Mouse (Mus musculus) frontal cortex, adult 2 months (tissue): Measurements from ENCODE around the gene Padi6. TPM values are rescaled to one million over a fixed set of nuclear protein-coding genes. Genes with fewer than 3 reads are reported as not detected.

Experiments used
- DNase-seq, 2 experiments: peaks; one replicate each; pipeline ENCODE4 v3.0.0; 2022; ENCODE audit warnings: low spot score in 1 of 2; ENCODE audit errors: extremely low spot score in 1 of 2
- polyA plus RNA-seq: library from polyadenylated mRNA; depleted of rRNA; stranded (reverse); fragments of >200 nt; gene quantifications from 2 replicates; pipeline ENCODE4 v1.2.3, GENCODE M21; 2012; rRNA removed

The Padi6 gene
- polyA plus RNA-seq, 1 experiment: 1.2 TPM

DNA sequence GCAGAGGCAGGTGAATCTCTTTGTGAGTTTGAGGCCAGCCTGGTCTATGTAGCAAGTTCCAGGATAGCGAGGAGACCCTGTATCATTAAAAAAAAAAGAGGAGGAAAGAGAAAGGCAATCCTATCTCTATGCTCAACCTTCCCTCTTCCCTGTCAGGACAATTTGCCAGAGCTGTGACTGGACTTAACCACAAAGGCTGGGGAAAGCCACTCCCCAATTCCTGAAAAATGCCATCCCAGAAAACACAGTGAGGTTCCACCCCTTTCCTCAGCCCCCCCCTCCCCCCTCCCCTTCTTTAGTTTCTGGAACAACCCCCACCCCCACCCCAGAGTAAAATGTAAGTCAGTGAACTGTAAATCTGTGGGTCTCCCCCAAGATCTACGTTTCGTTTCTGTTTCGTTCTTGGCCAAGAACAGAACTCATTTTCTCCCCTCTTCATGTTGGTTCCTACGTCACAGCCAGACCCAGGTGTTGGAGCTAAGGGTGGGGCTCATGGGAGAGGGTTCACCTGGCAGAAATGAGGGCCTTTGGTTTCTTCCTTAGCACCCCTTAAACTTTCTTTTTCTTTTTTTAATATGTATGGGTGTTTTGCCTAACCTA, 53.5 kb downstream of the Padi6 start:
- DNase-seq: no peak

DNA sequence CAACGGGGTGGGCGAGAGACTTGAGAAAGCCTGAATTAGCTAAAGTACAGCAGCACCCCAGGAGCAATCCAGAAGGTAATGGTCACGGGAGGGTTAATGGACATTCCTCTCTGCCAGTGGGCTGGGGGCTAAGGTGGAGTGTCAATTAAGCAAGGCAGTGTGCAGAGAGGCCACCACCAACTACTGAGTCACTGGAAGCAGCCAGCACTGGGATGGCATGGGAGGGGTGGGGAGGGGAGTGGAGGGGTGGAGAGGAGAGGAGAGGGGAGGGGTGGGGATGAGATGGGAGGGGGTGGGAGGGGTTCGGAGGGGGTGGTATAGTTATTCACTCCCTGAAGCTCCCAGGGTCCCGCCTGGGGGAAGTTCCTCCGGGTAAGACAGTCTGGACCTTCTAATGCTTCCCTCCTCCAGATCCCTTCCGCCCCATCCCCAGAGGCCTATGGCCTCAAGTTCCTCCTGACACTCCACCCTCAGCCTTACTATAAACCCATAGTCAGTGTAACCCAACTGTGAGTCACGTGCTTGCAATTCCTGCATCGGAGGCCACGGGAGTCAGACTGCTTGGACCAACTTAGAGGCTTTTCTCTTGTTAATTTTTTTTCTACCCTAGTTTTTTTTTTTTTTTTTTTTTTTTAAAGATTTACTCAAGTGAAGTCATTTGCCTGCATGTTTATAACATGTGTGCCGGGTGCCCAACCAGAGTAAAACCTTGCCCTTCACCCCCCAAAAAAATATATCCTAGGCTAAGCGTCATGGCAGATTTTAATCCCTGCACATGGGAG, 54.2 kb downstream of the Padi6 start:
- DNase-seq: no peak

DNA sequence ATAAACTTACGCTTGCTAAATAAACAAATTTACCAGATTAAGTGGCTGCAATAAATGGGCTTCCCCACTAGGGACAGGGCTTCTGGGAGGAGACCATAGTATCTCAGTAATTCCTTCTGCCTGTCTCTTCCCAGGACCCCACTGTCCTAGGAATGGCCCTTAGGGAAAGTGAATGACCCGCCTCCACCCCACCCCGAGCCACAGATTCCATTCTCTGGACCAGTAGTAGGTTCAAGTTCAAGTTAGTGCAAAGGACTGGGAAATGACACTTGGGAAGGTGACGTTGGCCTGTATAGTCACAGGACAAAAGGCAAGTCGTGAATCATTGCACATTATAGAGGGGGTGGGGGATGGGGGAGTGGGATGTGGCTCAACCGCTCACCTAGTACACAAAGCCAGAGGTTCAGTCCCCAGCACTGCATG, 57.6 kb downstream of the Padi6 start:
- no peak for DNase-seq

DNA sequence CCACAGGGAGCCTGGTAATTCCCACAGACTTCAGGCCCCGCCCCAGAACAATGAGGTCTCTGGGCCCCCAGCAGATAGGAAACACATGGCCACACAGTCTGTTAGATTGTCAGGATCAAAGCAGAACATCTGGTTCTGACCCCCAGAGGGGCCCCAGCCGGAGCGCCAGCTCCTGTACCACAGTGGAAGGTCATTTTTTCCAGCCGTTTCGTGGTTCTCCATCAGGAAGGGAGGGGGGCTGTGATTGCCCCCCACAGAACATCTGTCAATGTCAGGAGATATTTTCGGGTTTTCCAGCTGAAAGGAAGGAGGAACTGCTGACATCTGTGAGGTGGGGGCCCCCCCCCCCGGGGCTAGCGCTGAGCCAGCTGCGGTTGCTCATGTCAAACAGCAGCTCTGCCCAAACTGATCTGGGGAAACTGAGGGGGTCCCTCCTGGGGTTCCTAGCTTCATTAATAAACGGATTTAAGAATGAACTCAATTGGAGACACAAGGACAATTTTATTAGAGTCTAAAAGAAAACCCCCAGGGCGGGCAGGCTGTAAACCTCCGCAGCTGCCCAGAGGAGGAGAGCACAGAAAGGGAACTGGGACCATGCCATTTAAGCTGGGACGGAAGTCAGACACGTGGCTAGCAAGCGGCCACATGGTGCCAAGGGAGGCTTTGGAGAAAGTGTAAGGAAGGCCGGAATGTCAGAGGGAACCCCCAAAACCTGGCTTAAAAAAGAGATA, 58.1 kb downstream of the Padi6 start:
- DNase-seq: no peak

DNA sequence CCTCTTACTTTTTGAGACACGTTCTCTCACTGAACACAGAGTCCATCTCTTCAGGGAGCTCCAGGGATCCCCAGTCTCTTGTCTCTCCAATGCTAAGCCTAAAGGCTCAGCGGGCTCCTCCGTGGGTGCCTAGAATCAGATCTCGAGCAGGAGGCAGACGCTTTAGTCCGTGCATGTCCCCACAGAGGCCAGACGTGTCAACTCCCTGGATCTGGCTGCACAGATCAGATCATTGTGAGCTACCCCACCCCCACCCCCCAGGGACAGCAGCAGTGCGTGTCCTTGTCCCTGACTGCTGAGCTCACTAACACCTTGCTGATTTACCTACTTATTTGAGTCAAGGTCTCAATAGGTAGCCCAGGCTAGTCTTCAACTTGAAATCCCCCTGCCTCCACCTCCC, 58.8 kb downstream of the Padi6 start:
- no peak for DNase-seq

DNA sequence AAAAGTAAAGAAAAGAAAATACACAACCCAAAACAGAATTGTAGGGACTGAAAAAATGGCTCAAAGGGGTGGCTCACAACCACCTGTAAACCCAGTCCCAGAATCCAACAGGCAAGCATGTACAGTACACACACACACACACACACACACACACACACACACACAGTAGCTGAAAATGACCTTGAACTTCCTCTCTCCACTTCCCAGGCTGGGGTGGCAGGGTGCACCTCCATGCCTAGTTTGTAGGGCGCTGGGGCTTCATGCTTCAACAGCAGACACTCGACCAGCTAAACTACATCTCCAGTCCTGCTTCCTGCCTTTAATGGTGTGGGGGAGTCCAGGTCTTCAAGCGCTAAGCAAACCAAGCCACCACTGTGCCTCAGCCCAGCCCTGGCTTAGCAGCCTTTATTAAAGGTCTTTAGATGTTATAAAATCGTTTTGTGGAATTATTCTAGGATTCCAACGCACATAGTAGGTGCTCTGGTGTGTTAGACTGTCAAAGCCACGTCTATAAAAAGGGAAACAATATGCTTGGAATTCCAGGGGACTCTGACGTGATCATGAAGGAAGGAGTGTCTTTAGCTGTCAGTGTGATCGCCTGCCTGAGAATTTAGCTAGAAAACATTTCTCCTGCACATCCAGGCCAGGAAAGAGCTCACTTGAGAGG, 61.6 kb downstream of the Padi6 start:
- DNase-seq: no peak

DNA sequence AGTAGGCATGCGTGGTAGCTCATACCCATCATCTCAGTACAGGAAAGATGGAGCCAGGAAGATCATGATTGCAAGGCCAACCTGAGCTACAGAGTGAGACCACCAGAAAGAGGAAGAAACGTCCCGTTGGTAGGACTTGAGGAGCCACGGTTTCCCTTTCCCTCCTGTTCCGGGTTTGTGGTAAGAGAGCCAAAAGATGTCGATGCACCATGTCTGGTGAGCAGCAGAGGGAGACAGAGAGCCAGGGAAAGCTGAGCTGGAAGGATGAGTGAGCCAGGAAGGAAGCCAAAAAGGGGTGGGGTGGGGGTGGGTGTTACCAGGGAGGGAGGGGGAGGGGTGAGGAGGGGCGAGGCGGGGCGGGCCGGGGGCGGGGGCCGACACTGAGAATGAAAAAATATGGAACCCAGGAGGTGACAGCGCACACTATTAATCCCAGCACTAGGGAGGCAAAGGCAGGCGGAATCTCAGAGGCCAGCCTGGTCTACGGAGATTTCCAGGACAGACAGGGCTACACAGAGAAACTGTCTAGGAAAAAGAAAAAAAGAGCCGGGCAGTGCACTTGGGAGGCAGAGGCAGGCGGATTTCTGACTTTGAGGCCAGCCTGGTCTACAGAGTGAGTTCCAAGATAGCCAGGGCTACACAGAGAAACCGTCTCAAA, 62.6 kb downstream of the Padi6 start:
- DNase-seq: peak; percentile 61 to 94

DNA sequence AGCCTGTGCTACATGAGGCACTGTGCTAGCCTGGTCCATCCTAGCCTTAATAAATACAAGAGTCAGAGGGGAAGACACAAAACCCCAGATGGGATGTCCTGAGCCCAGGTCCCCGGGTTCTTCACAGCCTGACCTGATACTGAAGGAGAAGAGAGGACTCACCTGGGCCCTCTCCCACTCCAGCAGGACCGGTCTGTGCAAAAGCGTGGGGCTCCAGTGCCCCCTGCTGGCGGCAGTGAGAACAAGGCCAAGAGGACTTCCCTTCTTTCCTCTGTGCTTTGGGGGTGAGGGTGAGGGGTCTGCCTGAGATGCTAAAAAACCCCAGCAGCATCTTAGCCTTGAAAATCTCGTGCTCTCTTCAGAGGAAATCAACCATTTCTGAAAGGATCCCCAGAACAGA, 63.4 kb downstream of the Padi6 start:
- DNase-seq: no peak

Other genes starting within 250 kb of the Padi6 start
- 28.9 and 29.2 TPM in 2 replicates for gene Arhgef10l, start 76.6 kb downstream of the Padi6 start, polyA plus RNA-seq
- gene Rcc2, start 42.1 kb downstream of the Padi6 start, polyA plus RNA-seq: 46.3 and 49.8 TPM in 2 replicates
- gene Padi4, start 31.6 kb upstream of the Padi6 start, polyA plus RNA-seq: 0.04 TPM in 2 replicates
- 0.14 and 0.23 TPM in 2 replicates for gene Padi3, start 68.0 kb upstream of the Padi6 start, polyA plus RNA-seq
- 0.48 and 0.76 TPM in 2 replicates for gene Padi1, start 103.1 kb upstream of the Padi6 start, polyA plus RNA-seq
- gene Padi2, start 163.7 kb upstream of the Padi6 start, polyA plus RNA-seq: 12.2 and 13.0 TPM in 2 replicates
- 282 and 283 TPM in 2 replicates for gene Sdhb, start 218.6 kb upstream of the Padi6 start, polyA plus RNA-seq
- gene Atp13a2, start 244.2 kb upstream of the Padi6 start, polyA plus RNA-seq: 176 and 177 TPM in 2 replicates